Mouse (Mus musculus) olfactory bulb, adult 2 months (tissue): Measurements from ENCODE around the gene Slc9b2.

Source experiments
- CTCF ChIP-seq: fragments of 200-500 bp; IDR thresholded peaks from 2 replicates; pipeline ENCODE4 v1.5.1; 2012; ENCODE audit warnings: low read depth, mild to moderate bottlenecking, low read length, moderate library complexity; ENCODE audit not compliant: insufficient read depth
- POLR2A ChIP-seq: fragments of 200-500 bp; IDR thresholded peaks from 2 replicates; pipeline ENCODE4 v1.6.1; 2012; ENCODE audit warnings: mild to moderate bottlenecking, low read depth, low read length, moderate library complexity; ENCODE audit not compliant: insufficient read depth

DNA sequence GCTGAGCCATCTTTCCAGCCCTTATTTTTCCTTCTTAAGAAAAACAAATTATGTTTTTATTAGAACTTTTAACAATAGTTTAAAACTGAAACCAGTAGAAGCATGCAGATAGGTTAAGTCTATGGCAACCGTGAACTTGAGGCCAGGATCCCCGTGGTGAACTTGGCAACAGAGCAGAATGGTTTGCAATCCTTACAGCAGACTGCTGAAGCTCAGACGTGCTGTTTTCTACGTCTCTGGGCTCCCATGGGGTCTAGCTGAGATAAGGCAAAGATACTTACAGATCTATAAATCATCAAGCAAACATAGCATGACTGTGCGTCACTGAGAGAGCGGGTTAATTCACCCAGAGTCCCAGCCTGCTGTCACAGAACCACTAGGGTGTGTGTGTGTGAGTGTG lies 7.4 kb upstream of the Slc9b2 start:
- TF ChIP-seq POLR2A: no peak
- no peak for TF ChIP-seq CTCF
